8 mouse cellular contexts compared by ENCODE assay signal in the genomic region with DNA sequence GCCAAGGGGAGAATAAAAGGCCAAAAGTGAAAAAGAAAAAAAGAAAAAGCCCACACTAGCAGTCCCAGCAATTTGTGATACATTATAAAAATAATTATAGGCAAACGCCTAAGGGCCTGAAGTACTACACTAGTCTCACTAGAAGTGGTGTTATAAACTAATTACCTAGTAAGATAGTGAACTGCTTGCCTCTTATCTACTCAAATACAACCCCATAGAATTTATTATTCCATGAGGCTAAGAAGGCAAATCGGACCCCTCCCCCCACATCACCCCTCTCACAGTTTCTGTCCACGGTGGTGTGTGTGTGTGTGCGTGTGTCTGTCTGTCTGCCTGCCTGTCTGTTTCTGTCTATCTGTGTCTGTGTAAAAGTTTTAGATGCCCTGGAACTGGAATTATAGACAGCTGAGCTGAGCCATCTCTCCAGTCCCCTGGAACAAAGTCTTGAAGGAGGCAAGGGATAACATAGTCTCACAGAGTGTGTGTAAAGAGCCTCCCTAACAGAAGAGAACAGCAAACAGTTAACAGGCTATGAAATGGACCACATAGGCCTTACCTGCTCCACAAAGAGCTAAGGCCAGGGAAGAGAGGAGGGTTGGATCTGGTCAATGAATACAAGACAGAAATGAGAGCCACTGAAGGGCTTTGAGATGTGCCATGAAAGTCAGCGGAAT. TPM values are rescaled to one million over a fixed set of nuclear protein-coding genes. Genes with fewer than 3 reads are reported as not detected.
DNase-seq lines count a peak whose midpoint lies in the region; ATAC-seq and TF ChIP-seq lines count a peak whose summit lies in the region.

No protein-coding gene starts in this region.

- peak overlapping the region; percentile 46 for H3K4me2 ChIP-seq in limb, embryonic 12.5 days
- no peak overlapping the region for H3K4me2 ChIP-seq in stomach, postnatal 0 days (replicated peaks; ENCODE audit: low read depth)

- peaks cover 3% of the 10 kb centered on the region for H3K4me1 ChIP-seq in cerebellum, adult 2 months (ENCODE audit: control insufficient read depth, insufficient read depth, low read length)
- no peaks in the 10 kb centered on the region; the same call in 1 of the 2 replicates for H3K4me1 ChIP-seq in spleen, adult 2 months (ENCODE audit: control insufficient read depth, insufficient read depth, insufficient read length)
- peaks cover 4% of the 10 kb centered on the region; the same call in 1 of the 2 replicates for H3K4me1 ChIP-seq in limb, embryonic 12.5 days (replicated peaks)
- H3K4me1 ChIP-seq in stomach, postnatal 0 days (replicated peaks; ENCODE audit: control insufficient read depth, insufficient read depth): no peaks in the 10 kb centered on the region

- no peak overlapping the region for H3K9ac ChIP-seq in limb, embryonic 12.5 days (replicated peaks)
- no peak overlapping the region for H3K9ac ChIP-seq in stomach, postnatal 0 days (ENCODE audit: low read length)

- no peaks in the 10 kb centered on the region for H3K9me3 ChIP-seq in limb, embryonic 12.5 days
- H3K9me3 ChIP-seq in stomach, postnatal 0 days (ENCODE audit: control insufficient read depth, low read length): no peaks in the 10 kb centered on the region

- H3K4me3 ChIP-seq in cerebellum, adult 2 months (replicated peaks; ENCODE audit: insufficient read depth, low read depth, low read length): peak overlapping the region; percentile 23
- peak overlapping the region; percentile 18; the same call in 1 of the 2 replicates for H3K4me3 ChIP-seq in spleen, adult 2 months (ENCODE audit: extremely low read depth, insufficient read depth, insufficient read length)
- H3K4me3 ChIP-seq in limb, embryonic 12.5 days (replicated peaks): peak overlapping the region; percentile 40
- H3K4me3 ChIP-seq in stomach, postnatal 0 days (ENCODE audit: low read depth, low read length): peak overlapping the region; percentile 37; the same call in 1 of the 2 replicates

- no peak for TF ChIP-seq CTCF in cerebellum, adult 2 months (IDR thresholded peaks at IDR 0.05; ENCODE audit: borderline replicate concordance, insufficient read depth, low read depth, low read length)
- no peak for TF ChIP-seq CTCF in spleen, adult 2 months (IDR thresholded peaks at IDR 0.05; ENCODE audit: extremely low read depth, insufficient read depth, insufficient read length, insufficient replicate concordance)
- TF ChIP-seq CTCF in stomach, postnatal 0 days (IDR thresholded peaks at IDR 0.05; ENCODE audit: low read depth): no peak

- 46% methylated on average over 5 of the region's 5 CpGs for WGBS in cerebellum, adult 2 months
- 50% methylated on average over 5 of the region's 5 CpGs for WGBS in spleen, adult 2 months
- WGBS in limb, embryonic 12.5 days: 56% methylated on average over 5 of the region's 5 CpGs
- 47% methylated on average over 5 of the region's 5 CpGs for WGBS in stomach, postnatal 0 days

- no peaks in the 10 kb centered on the region for H3K36me3 ChIP-seq in spleen, adult 2 months (ENCODE audit: control insufficient read depth, insufficient read depth, low read length)
- no peaks in the 10 kb centered on the region for H3K36me3 ChIP-seq in limb, embryonic 12.5 days
- H3K36me3 ChIP-seq in stomach, postnatal 0 days (ENCODE audit: control insufficient read depth, insufficient read depth, low read length): no peaks in the 10 kb centered on the region

- TF ChIP-seq EP300 in stomach, postnatal 0 days (optimal IDR thresholded peaks at IDR 0.05): no peak

- DNase-seq in cerebellum, adult 2 months: peak; percentile 10 to 15
- no peak for DNase-seq in cerebellum, adult 11 months
- DNase-seq in spleen, adult 2 months (ENCODE audit: low read depth in 1 of 2, low spot score in 2 of 2): no peak
- no peak for DNase-seq in spleen, adult 12 weeks (ENCODE audit: low spot score)
- no peak for DNase-seq in stomach, postnatal 0 days (ENCODE audit: low spot score)
- DNase-seq in adrenal gland, adult 18-20 months (ENCODE audit: low spot score in 2 of 2): no peak
- DNase-seq in urinary bladder, postnatal 14 days (ENCODE audit: low spot score): no peak

- TF ChIP-seq POLR2A in cerebellum, adult 2 months (IDR thresholded peaks at IDR 0.05; ENCODE audit: borderline replicate concordance, insufficient read depth, low read length): no peak
- TF ChIP-seq POLR2A in spleen, adult 2 months (IDR thresholded peaks at IDR 0.05; ENCODE audit: low read depth, low read length): no peak

- H3K27ac ChIP-seq in cerebellum, adult 2 months (ENCODE audit: insufficient read depth, low read length): no peak overlapping the region
- H3K27ac ChIP-seq in spleen, adult 2 months (ENCODE audit: insufficient read depth, low read length): no peak overlapping the region
- H3K27ac ChIP-seq in limb, embryonic 12.5 days: peak overlapping the region; percentile 50; the same call in 1 of the 2 replicates
- H3K27ac ChIP-seq in stomach, postnatal 0 days (replicated peaks): no peak overlapping the region

- no peaks in the 10 kb centered on the region for H3K27me3 ChIP-seq in cerebellum, adult 2 months (ENCODE audit: control insufficient read depth, insufficient read depth, low read length)
- no peaks in the 10 kb centered on the region for H3K27me3 ChIP-seq in spleen, adult 2 months (ENCODE audit: control insufficient read depth, insufficient read depth, low read length)
- H3K27me3 ChIP-seq in limb, embryonic 12.5 days: no peaks in the 10 kb centered on the region
- no peaks in the 10 kb centered on the region for H3K27me3 ChIP-seq in stomach, postnatal 0 days (ENCODE audit: control insufficient read depth, insufficient read depth, low read length)

- peak; percentile 52; the same call in 1 of the 2 replicates for ATAC-seq in limb, embryonic 12.5 days (ENCODE audit: insufficient number of reproducible peaks, insufficient read depth, low FRiP score, low TSS enrichment, low read depth)
- no peak for ATAC-seq in stomach, postnatal 0 days (ENCODE audit: low FRiP score, low TSS enrichment)

RNA-seq across cellular contexts. Expression of gene Epb41l1, which starts 27.4 kb away (rescaled TPM):
- polyA plus RNA-seq in cerebellum, adult 2 months (2012; rRNA removed): 219 and 223 TPM in 2 replicates
- 3.2 and 4.4 TPM in 2 replicates for polyA plus RNA-seq in spleen, adult 2 months (2012; rRNA removed)
- 2.5 and 2.6 TPM in 2 replicates for polyA plus RNA-seq in limb, embryonic 12.5 days (2016; fragmentation: Nextera tagmentation; extraction: Ambion mirVana)
- 1.7 and 1.8 TPM in 2 replicates for polyA plus RNA-seq in stomach, postnatal 0 days (2015; fragmentation: Nextera tagmentation; extraction: Ambion mirVana)
- 10 to 100 TPM; 67.0 to 75.9 TPM for total RNA-seq in adrenal gland, adult 18-20 months (2021)

Comparison
In these comparisons a context has a peak if more than half of its experiments do, and no peak if none do; other contexts are left out.
1. DNase-seq: peak in cerebellum, adult 2 months (2 of 2); none in cerebellum, adult 11 months (single experiment), spleen, adult 2 months (0 of 2), spleen, adult 12 weeks (single experiment), stomach, postnatal 0 days (single experiment), adrenal gland, adult 18-20 months (0 of 2) and urinary bladder, postnatal 14 days (single experiment).
2. RNA of gene Epb41l1, which starts 27.4 kb away (polyA plus RNA-seq): 219 to 223 TPM in cerebellum, adult 2 months; 3.2 to 4.4 TPM in spleen, adult 2 months, 2.5 to 2.6 TPM in limb, embryonic 12.5 days and 1.7 to 1.8 TPM in stomach, postnatal 0 days; every median in the first group is over 10 times any median in the second.
3. Peak in every context shown above with its lines, with median percentiles within 50 percentile points of each other: H3K4me3 ChIP-seq.